Mouse (Mus musculus): ENCODE results near the gene Gm3448.

The Gm3448 gene

DNA sequence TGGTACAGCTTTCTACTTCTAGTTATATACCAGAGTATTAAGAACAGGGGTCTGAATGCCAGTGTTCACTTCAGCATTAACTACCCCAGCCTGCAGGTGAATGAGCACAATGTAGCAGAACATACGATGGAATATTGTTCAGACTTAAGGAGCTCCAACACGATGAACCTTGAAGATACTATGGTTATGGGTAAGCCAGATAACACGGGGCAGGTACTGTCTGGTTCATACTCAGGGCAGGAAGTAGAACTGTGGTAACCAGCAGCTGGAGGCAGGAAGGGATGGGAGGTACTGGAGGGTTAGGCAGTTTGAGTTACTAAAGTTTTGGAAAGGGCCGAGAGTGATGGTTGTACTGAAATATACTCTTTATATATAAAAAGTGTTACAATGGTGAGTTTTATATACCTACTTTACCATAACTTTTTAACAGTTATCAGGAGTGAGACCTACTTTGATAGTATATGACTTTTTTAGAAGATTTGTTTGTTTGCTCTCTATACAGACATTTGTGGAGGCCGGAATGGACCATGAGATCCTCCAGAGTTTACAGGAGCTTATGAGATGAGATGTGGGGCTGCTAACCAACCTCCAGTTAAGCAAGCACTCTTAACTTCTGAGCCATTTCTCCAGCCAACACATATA is 82.5 kb downstream of the Gm3448 start:
- DNase-seq = no peak

DNA sequence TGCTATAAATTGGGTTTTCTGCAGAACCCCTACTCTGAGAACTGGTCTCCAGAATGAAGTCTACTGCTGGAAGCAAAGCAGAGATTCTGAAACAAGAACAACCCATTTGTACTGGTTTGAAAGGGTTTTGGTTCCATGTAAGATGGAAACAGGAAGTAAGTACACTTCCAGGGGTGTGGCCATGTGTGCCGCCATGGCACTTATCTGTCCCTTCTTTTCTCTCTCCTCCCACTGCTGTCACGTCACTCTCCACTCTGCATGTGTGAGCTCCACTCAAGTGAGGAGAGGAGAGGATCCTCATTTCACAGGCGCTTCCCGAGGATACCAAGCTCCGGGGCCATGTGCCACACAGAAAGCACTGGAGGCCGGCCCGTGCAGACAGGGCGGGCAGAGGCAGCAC is 87.9 kb downstream of the Gm3448 start:
- DNase-seq = no peak

DNA sequence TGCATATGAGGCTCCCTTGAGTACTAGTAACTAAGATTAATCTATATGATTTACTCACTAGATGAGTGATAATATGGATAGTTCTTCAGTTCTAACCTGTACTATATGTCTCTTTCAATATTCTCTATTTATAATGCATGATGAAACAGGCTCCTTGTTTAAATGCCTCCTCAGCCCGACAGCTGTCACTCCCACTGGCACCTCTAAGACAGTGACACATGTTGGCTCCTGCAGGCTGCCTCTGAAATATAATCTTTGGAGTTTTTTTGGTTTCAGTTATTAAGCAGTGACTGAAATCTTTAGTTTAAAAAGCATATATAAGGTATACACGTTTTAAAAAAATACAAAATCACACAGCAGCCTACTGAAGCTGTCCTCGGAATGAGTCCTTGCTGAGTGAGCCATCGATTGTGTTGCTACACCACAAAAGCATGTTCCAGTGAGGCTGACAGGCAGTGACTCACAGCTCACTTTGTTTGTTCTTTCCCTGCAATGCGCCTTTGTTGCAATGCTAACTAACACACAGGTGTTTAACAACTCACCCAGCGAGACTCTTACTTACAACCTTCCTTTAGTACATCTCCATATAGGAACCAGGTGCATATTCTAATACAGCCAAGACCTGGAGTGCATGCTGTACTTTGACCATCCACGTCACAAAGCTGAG is 92.0 kb downstream of the Gm3448 start:
- DNase-seq = no peak
